Mouse (Mus musculus) MEL (cell line): ENCODE measurements around the gene Dpf2. TPM values are rescaled to one million over a fixed set of nuclear protein-coding genes. Genes with fewer than 3 reads are reported as not detected.

Experiments used
- DNase-seq: peaks from one replicate; pipeline ENCODE4 v3.0.0; 2011; ENCODE audit warnings: low read depth, low spot score
- H3K27ac ChIP-seq: 2 replicates; pipeline ENCODE4 v1.5.1; 2012; ENCODE audit warnings: low read depth, mild to moderate bottlenecking, control low read depth, low read length, moderate library complexity; ENCODE audit not compliant: control insufficient read depth
- H3K27me3 ChIP-seq, 2 experiments: fragments of 150-350 bp in 1 of 2; sonication (generic) in 1 of 2; 2 replicates each; pipeline ENCODE4 v1.6.1; 2012; ENCODE audit warnings: low read length in 2 of 2, mild to moderate bottlenecking in 2 of 2, improper control_type of control experiment in 1 of 2, moderate library complexity in 1 of 2; ENCODE audit not compliant: insufficient read depth in 2 of 2, control insufficient read depth in 1 of 2
- H3K36me3 ChIP-seq, 2 experiments: 2 replicates each; pipeline ENCODE4 v1.6.1; 2012 to 2014; ENCODE audit warnings: low read length in 2 of 2, improper control_type of control experiment in 1 of 2, inconsistent platforms in 1 of 2, mild to moderate bottlenecking in 1 of 2; ENCODE audit not compliant: insufficient read depth in 2 of 2, control insufficient read depth in 1 of 2
- H3K4me1 ChIP-seq, 2 experiments: fragments of 150-350 bp in 1 of 2; sonication (generic) in 1 of 2; 2 replicates each; pipeline ENCODE4 v1.6.1; 2012; ENCODE audit warnings: low read length in 2 of 2, improper control_type of control experiment in 1 of 2, mild to moderate bottlenecking in 1 of 2; ENCODE audit not compliant: insufficient read depth in 2 of 2, control insufficient read depth in 1 of 2
- H3K4me3 ChIP-seq, 2 experiments: fragments of 150-350 bp in 1 of 2; sonication (generic) in 1 of 2; 2 replicates each; pipeline ENCODE4 v1.5.1; 2012; ENCODE audit warnings: low read depth in 2 of 2, low read length in 2 of 2, mild to moderate bottlenecking in 2 of 2, moderate library complexity in 2 of 2, control low read depth in 1 of 2, improper control_type of control experiment in 1 of 2; ENCODE audit not compliant: control insufficient read depth in 1 of 2, insufficient read depth in 1 of 2
- H3K79me2 ChIP-seq: 2 replicates; pipeline ENCODE4 v1.6.1; 2012; ENCODE audit warnings: mild to moderate bottlenecking, low read length, moderate library complexity; ENCODE audit not compliant: control insufficient read depth, poor library complexity, insufficient read depth
- H3K9ac ChIP-seq: 2 replicates; pipeline ENCODE4 v1.6.1; 2012; ENCODE audit warnings: low read depth, mild to moderate bottlenecking, control low read depth, low read length, moderate library complexity; ENCODE audit not compliant: control insufficient read depth, poor library complexity, severe bottlenecking
- H3K9me3 ChIP-seq: fragments of 150-350 bp; sonication (generic); replicated peaks from 2 replicates; pipeline ENCODE4 v1.6.1; 2012; ENCODE audit warnings: mild to moderate bottlenecking, low read length, improper control_type of control experiment, moderate library complexity; ENCODE audit not compliant: insufficient read depth
- CHD2 ChIP-seq: IDR thresholded peaks from 2 replicates; pipeline ENCODE4 v1.6.1; 2011; ENCODE audit warnings: low read length, improper control_type of control experiment
- CTCF ChIP-seq, 3 experiments: IDR thresholded peaks in 2 of 3; conservative IDR thresholded peaks in 1 of 3; 2 replicates each; pipeline ENCODE4 v1.5.1; 2011 to 2012; ENCODE audit warnings: low read length in 3 of 3, low read depth in 2 of 3, mild to moderate bottlenecking in 2 of 3, improper control_type of control experiment in 1 of 3, inconsistent platforms in 1 of 3, mixed read lengths in 1 of 3, moderate library complexity in 1 of 3; ENCODE audit not compliant: control insufficient read depth in 1 of 3, insufficient read depth in 1 of 3, poor library complexity in 1 of 3, severe bottlenecking in 1 of 3
- E2F4 ChIP-seq: IDR thresholded peaks from 2 replicates; pipeline ENCODE4 v1.6.1; 2011; ENCODE audit warnings: low read depth, low read length, improper control_type of control experiment, borderline replicate concordance
- EP300 ChIP-seq, 2 experiments: IDR thresholded peaks; 2 replicates each; pipeline ENCODE4 v1.6.1; 2011; ENCODE audit warnings: improper control_type of control experiment in 2 of 2, low read length in 2 of 2, low read depth in 1 of 2, mild to moderate bottlenecking in 1 of 2
- GABPA ChIP-seq: IDR thresholded peaks from 2 replicates; pipeline ENCODE4 v1.6.1; 2012; ENCODE audit warnings: low read depth, mild to moderate bottlenecking, inconsistent platforms, low read length, improper control_type of control experiment, moderate library complexity
- HCFC1 ChIP-seq: IDR thresholded peaks from 2 replicates; pipeline ENCODE4 v1.6.1; 2012; ENCODE audit warnings: low read depth, mild to moderate bottlenecking, inconsistent platforms, low read length, improper control_type of control experiment, moderate library complexity
- JUND ChIP-seq: IDR thresholded peaks from 2 replicates; pipeline ENCODE4 v1.6.1; 2011; ENCODE audit warnings: low read depth, mild to moderate bottlenecking, improper control_type of control experiment, low read length
- KAT2A ChIP-seq: conservative IDR thresholded peaks from 2 replicates; pipeline ENCODE4 v1.6.1; 2012; ENCODE audit warnings: low read depth, low read length, improper control_type of control experiment, inconsistent platforms
- MAX ChIP-seq: IDR thresholded peaks from 2 replicates; pipeline ENCODE4 v1.6.1; 2011; ENCODE audit warnings: low read length, improper control_type of control experiment
- MAZ ChIP-seq: IDR thresholded peaks from 2 replicates; pipeline ENCODE4 v1.6.1; 2012; ENCODE audit warnings: low read depth, mild to moderate bottlenecking, inconsistent platforms, low read length, improper control_type of control experiment
- MEF2A ChIP-seq: IDR thresholded peaks from 2 replicates; pipeline ENCODE4 v1.6.1; 2014; ENCODE audit warnings: low read depth, mild to moderate bottlenecking, inconsistent platforms, low read length, improper control_type of control experiment; ENCODE audit not compliant: poor library complexity, insufficient replicate concordance, severe bottlenecking; ENCODE audit errors: extremely low read depth
- MYC ChIP-seq: IDR thresholded peaks from 2 replicates; pipeline ENCODE4 v1.6.1; 2011; ENCODE audit warnings: low read depth, mild to moderate bottlenecking, low read length, improper control_type of control experiment, moderate library complexity
- POLR2A ChIP-seq, 2 experiments: IDR thresholded peaks; 2 replicates each; pipeline ENCODE4 v1.6.1; 2011 to 2012; ENCODE audit warnings: low read length in 2 of 2, mild to moderate bottlenecking in 2 of 2, control low read depth in 1 of 2, improper control_type of control experiment in 1 of 2, low read depth in 1 of 2, moderate library complexity in 1 of 2; ENCODE audit not compliant: control insufficient read depth in 1 of 2, insufficient read depth in 1 of 2, poor library complexity in 1 of 2
- POLR2AphosphoS2 ChIP-seq: IDR thresholded peaks from 2 replicates; pipeline ENCODE4 v1.6.1; 2011; ENCODE audit warnings: low read length, improper control_type of control experiment
- RAD21 ChIP-seq: IDR thresholded peaks from 2 replicates; pipeline ENCODE4 v1.6.1; 2011; ENCODE audit warnings: mild to moderate bottlenecking, low read depth, low read length, improper control_type of control experiment
- SMC3 ChIP-seq: IDR thresholded peaks from 2 replicates; pipeline ENCODE4 v1.6.1; 2011; ENCODE audit warnings: low read depth, low read length, improper control_type of control experiment
- TBP ChIP-seq: IDR thresholded peaks from 2 replicates; pipeline ENCODE4 v1.8.0; 2011; ENCODE audit warnings: low read depth, low read length, improper control_type of control experiment
- UBTF ChIP-seq: IDR thresholded peaks from 2 replicates; pipeline ENCODE4 v1.6.1; 2012; ENCODE audit warnings: low read depth, mild to moderate bottlenecking, inconsistent platforms, low read length, improper control_type of control experiment, moderate library complexity, borderline replicate concordance; ENCODE audit not compliant: insufficient read depth
- USF1 ChIP-seq: IDR thresholded peaks from 2 replicates; pipeline ENCODE4 v1.6.1; 2014; ENCODE audit warnings: low read depth, mild to moderate bottlenecking, inconsistent platforms, low read length, improper control_type of control experiment, moderate library complexity
- USF2 ChIP-seq, 2 experiments: IDR thresholded peaks; 2 replicates each; pipeline ENCODE4 v1.6.1; 2011 to 2012; ENCODE audit warnings: improper control_type of control experiment in 2 of 2, low read length in 2 of 2, borderline replicate concordance in 1 of 2, inconsistent platforms in 1 of 2, low read depth in 1 of 2, mild to moderate bottlenecking in 1 of 2; ENCODE audit not compliant: insufficient read depth in 1 of 2
- ZKSCAN1 ChIP-seq: IDR thresholded peaks from 2 replicates; pipeline ENCODE4 v1.6.1; 2012; ENCODE audit warnings: low read depth, mild to moderate bottlenecking, inconsistent platforms, low read length, improper control_type of control experiment, moderate library complexity
- ZMIZ1 ChIP-seq: IDR thresholded peaks from 2 replicates; pipeline ENCODE4 v1.6.1; 2012; ENCODE audit warnings: low read depth, mild to moderate bottlenecking, inconsistent platforms, low read length, improper control_type of control experiment, moderate library complexity
- ZNF384 ChIP-seq: IDR thresholded peaks from 2 replicates; pipeline ENCODE4 v1.6.1; 2012; ENCODE audit warnings: low read depth, mild to moderate bottlenecking, inconsistent platforms, low read length, improper control_type of control experiment
- polyA plus RNA-seq, 2 experiments: library from polyadenylated mRNA; stranded (reverse) in 1 of 2; unstranded in 1 of 2; fragments of >175 nt in 1 of 2; fragments of >200 nt in 1 of 2; gene quantifications; 2 replicates each; pipeline versions ENCODE4 v1.2.1 to v1.2.4; 2012; ENCODE audit warnings: low replicate concordance in 2 of 2, low read depth in 1 of 2; ENCODE audit not compliant: insufficient read length in 2 of 2, insufficient read depth in 1 of 2, missing spikeins in 1 of 2
- total RNA-seq: library from RNA; depleted of rRNA; stranded (reverse); fragments of 300-350 nt; gene quantifications from 2 replicates; pipeline ENCODE4 v1.2.3, GENCODE M21; 2012

The Dpf2 gene
- total and polyA plus RNA-seq, 3 experiments: 58.6 to 166 (median 133) TPM

GRCm38 (mm10) chr19:5922119-5922942 is 9.5 kb upstream of the Dpf2 start (continued):
- TF ChIP-seq TBP (peak; percentile 71), USF2 (IDR thresholded peaks at IDR 0.05; ENCODE audit: borderline replicate concordance in 1 of 2, insufficient read depth in 1 of 2, low read depth in 1 of 2, low read length in 2 of 2) (no peak), CHD2 (peak; percentile 21; the same call in 1 of the 2 replicates), MYC (peak; percentile 96)

GRCm38 (mm10) chr19:5921715-5922114 is 8.9 kb upstream of the Dpf2 start:
- Histone ChIP-seq H3K9me3 (no peaks in the 10 kb centered on the region), H3K27ac (peak overlapping the region; percentile 90), H3K9ac (peak overlapping the region; percentile 54), H3K79me2 (no peaks in the 10 kb centered on the region), H3K36me3 (peaks cover 0 to 12% of the 10 kb centered on the region in 2 experiments; a peak in 2 of 4 replicates), H3K4me1 (peaks cover 12 to 16% of the 10 kb centered on the region in 2 experiments), H3K27me3 (no peaks in the 10 kb centered on the region), H3K4me3 (peak overlapping the region; percentile 28 to 38)
- no peak for TF ChIP-seq SMC3
- TF ChIP-seq POLR2A (IDR thresholded peaks at IDR 0.05; ENCODE audit: control insufficient read depth in 1 of 2, insufficient read depth in 1 of 2, low read depth in 1 of 2, low read length in 2 of 2, poor library complexity in 1 of 2): 0 out of 4 replicates have a peak, but pooled peaks of 1 of the 2 experiments have one; percentile 9
- no peak for TF ChIP-seq CHD2
- no peak for TF ChIP-seq MYC
- peak; percentile 66; the same call in 1 of the 2 replicates for TF ChIP-seq MAZ
- no peak for TF ChIP-seq USF1
- peak; percentile 68 for DNase-seq

- Histone ChIP-seq H3K79me2 (peaks cover 46% of the 10 kb centered on the region), H3K4me1 (peaks cover 8 to 27% of the 10 kb centered on the region in 2 experiments), H3K27ac (peak overlapping the region; percentile 89), H3K4me3 (peak overlapping the region; percentile 87 to 99), H3K9me3 (no peaks in the 10 kb centered on the region), H3K36me3 (peaks cover 4 to 29% of the 10 kb centered on the region in 2 experiments), H3K27me3 (no peaks in the 10 kb centered on the region), H3K9ac (peak overlapping the region; percentile 97)
- DNase-seq: peak; percentile 99
- peak; percentile 80 for TF ChIP-seq HCFC1
- TF ChIP-seq USF2 (IDR thresholded peaks at IDR 0.05; ENCODE audit: borderline replicate concordance in 1 of 2, insufficient read depth in 1 of 2, low read depth in 1 of 2, low read length in 2 of 2): no peak
- TF ChIP-seq CHD2: no peak
- peak; percentile 71 to 97 for TF ChIP-seq POLR2A (IDR thresholded peaks at IDR 0.05; ENCODE audit: control insufficient read depth in 1 of 2, insufficient read depth in 1 of 2, low read depth in 1 of 2, low read length in 2 of 2, poor library complexity in 1 of 2)
- no peak for TF ChIP-seq EP300 (IDR thresholded peaks at IDR 0.05; ENCODE audit: low read depth in 1 of 2, low read length in 2 of 2)
- peak; percentile 92 for TF ChIP-seq ZMIZ1
- no peak for TF ChIP-seq E2F4
- no peak for TF ChIP-seq RAD21
- no peak for TF ChIP-seq CTCF (IDR thresholded peaks at IDR 0.05 in 2 of 3, conservative IDR thresholded peaks at IDR 0.05 in 1 of 3; ENCODE audit: control insufficient read depth in 1 of 3, insufficient read depth in 1 of 3, low read depth in 2 of 3, low read length in 3 of 3, poor library complexity in 1 of 3, severe bottlenecking in 1 of 3)
- no peak; the same call in 1 of the 2 replicates for TF ChIP-seq KAT2A
- no peak for TF ChIP-seq ZKSCAN1
- TF ChIP-seq ZNF384: 0 out of 2 replicates have a peak, but pooled peaks have one; percentile 34
- no peak for TF ChIP-seq JUND
- TF ChIP-seq GABPA: no peak
- TF ChIP-seq MYC: peak; percentile 16; the same call in 1 of the 2 replicates
- 0 out of 2 replicates have a peak, but pooled peaks have one; percentile 38 for TF ChIP-seq UBTF
- TF ChIP-seq POLR2AphosphoS2: peak; percentile 75; the same call in 1 of the 2 replicates
- peak; percentile 22; the same call in 1 of the 2 replicates for TF ChIP-seq MAX
- TF ChIP-seq MEF2A: no peak
These were observed 455 bp downstream of the Dpf2 start for GRCm38 (mm10) chr19:5912103-5913006.
